Mouse (Mus musculus) kidney, postnatal 36 days (tissue): Measurements from ENCODE around the gene Tnp2.
A peak's percentile ranks its signal among the peaks of the same experiment; 100 is the strongest.

ENCODE experiments used
- DNase-seq, 2 experiments: peaks; one replicate each; pipeline ENCODE4 v3.0.0; 2021 to 2022; ENCODE audit warnings: mixed read lengths in 2 of 2

Tnp2 gene

DNA sequence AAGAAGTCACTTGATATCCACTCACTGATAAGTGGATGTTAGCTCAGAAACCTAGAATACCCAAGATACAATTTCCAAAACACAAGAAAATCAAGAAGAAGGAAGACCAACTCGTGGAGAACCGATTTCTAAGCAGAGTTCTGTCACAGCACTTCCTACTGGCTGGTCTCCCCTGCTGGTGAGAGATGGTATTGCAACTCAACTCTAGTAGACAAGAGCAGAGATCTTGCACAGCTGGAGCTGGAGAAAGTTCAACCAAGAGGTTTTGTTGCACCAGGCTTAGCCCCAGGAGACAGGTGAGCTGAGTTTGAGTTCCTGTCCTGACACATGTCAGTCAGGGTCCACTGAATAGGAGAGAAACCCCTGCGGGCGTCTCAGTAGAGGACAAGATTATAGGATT lies 21.3 kb downstream of the Tnp2 start:
- DNase-seq, result peak; percentile 83 to 91

GRCm38 (mm10) chr16:10764323-10764722 lies 24.1 kb downstream of the Tnp2 start:
- no peak for DNase-seq

DNA sequence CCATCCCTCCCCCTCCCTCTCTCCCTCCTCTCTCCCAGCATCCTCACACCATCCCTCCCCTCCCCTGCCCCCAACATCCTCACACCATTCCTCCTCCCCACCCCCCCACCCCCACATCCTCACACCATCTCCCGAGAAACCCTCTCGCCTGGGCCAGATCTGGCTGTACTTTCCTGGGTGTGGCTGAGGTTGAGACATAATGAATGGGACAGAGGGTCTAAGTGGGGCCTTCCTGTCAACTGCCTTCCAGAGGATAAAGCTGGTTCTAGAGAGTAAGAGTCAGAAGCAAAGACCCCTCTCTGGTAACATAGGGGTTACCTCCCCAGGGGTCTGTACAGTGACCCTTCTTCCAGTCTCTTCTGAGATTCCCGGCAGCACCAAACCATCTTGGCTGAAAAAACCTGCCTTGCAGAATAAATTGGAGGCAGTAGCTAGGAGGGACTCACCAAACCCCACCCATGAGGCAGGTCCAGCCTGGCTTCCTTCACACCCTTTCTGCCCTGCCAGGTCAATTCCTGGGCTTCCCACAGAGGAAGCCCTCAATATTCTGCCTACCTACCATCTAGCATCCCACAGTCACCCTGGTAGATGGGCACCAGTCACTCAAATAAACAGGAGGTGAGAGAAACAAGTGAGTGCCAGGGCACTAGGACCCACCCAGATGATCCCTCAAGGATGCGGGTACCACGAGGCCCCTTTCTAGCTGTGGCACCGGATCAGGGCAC lies 24.8 kb downstream of the Tnp2 start:
- no peak for DNase-seq

GRCm38 (mm10) chr16:10762569-10763180 lies 25.8 kb downstream of the Tnp2 start:
- no peak for DNase-seq

DNA sequence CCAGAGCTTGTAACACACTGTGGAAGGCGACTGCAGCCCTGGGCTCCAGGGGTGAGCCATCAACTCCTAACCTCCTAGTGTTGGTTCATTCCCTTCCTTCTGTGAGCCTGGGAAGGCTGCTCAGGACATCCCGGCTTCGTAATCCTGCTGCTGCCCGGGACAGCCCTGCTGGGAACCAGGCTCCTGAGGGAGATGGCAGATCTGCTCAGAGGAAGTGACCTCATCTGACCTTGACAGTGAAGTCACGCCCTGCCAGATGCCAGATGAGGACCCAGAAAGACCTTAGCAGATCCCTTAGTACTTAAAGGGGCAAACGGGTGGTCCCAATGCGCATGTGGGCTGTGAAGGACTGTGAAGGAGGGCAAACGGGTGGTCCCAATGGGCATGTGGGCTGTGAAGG lies 27.3 kb downstream of the Tnp2 start:
- DNase-seq, result peak; percentile 20 to 24

DNA sequence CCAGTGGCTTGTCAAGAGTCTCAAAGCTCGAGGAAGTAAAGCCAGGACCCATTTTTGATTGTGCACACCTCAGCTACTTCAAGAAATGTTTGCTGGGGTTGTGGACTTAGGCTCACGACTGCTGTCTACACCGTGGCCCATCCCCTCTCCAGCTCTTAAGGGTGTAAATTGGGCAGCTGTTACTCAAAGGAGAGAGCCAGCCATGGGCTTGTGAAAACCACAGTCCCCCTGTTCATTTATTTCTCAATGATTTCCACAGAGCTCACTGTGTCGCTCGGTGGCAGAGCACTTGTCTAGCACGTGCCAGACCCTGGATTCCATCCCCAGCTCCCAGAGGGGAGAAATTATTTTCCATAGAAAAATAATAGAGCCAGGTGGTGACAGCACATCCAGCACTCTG lies 32.3 kb downstream of the Tnp2 start:
- DNase-seq, result no peak

DNA sequence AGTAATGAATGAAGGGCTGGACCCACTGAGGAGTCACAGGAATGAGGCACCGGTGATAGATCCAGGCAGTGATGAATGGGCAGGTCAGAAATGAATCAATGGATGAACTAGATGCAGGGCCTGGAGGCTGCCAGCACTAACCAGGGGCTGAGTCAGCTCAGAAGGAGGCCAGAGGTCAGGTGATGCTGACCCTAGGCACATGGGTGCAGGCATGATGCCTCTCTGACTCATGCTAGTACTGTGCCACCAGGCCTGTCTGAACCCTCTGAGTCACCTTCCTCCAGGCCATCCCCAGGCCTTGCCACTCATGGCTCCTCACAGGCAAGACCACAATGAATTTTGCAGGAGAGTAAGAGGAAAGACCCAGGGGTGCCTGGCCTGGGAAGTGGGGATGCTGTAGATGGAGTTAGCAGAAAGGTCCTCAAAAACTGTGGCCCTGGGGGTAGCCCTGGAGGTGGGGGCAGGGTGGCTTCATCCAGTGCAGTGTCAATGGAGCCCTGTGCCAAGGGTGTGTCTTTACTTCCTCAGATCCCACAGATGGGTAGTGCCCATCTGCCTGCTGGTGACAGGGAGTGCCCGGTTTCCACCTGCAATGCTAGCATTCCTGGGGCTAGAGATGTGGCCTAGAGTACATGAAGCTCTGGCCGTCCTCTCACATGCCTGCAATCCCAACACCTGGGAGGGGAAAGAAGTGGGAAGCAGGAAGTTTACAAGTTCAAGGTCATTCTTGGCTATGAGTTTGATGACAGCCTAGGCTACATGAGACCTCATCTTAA lies 33.8 kb downstream of the Tnp2 start:
- no peak for DNase-seq

DNA sequence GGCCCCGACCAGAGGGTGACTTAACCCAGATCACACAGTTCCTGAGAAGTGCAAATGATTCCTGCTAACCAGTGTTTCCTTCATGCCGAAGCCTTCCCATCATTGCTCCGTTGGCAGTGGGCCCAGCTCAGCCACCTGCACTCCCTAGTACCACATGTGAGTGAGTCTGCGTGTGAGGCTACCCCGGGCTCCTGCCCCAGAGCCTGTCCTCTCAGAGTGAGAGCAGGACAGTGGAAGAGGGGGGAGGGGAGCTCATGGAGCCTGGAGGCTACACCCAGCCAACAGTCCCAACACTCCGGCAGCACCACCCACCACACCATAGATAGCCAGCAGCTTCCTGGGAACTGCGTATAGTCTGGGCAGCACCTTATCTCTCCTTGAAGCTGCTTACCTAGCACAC lies 38.6 kb downstream of the Tnp2 start:
- DNase-seq, result peak in 1 of 2 experiments; percentile 37

GRCm38 (mm10) chr16:10749226-10749625 lies 39.2 kb downstream of the Tnp2 start:
- DNase-seq, result no peak

DNA sequence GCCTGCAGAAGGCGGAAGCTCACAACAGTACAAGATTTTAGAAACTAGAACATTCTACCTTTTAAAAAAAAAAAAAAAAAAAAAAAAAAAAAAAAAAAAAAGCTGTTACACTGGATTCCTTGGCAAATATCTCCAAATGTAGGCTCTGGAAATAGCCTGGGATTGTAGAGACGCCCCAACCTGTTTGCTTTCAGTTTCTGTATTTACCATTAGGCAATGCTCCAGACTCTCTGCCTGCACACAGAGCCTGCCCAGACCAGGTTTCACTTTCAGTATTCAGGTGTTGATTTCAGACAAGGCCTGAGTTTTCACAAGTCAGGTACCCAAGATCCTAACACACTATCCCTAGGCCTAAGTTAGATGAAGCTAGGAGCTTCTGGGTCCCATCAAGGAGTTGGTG lies 47.4 kb downstream of the Tnp2 start:
- DNase-seq, result peak; percentile 23 to 64

DNA sequence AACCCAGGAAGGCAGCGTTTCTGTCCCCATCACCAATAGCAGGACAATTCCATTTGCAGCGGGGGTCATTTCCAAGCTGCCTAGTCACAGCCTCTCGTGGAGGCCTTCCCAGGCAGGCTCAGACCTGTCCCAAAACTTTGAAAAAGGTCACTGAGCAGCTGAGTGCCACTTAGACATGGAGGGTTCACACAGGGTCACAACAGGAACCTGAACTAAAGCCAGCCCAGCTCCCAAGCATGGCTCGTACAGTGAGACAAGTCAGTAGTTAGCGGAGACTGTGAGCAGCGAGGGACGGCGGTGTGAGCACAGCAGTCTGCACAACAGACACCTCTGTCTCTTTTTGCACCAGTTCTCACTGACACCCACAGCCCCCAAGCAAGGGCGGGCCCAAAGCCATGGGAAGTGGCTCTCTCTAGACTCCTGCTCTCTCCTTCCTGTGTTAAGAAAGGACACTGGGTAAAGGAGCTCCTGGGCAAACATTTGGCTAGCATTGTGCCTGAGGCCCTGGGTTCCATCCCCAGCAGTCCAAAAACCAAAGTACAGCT lies 48.5 kb downstream of the Tnp2 start:
- peak; percentile 26 to 52 for DNase-seq

DNA sequence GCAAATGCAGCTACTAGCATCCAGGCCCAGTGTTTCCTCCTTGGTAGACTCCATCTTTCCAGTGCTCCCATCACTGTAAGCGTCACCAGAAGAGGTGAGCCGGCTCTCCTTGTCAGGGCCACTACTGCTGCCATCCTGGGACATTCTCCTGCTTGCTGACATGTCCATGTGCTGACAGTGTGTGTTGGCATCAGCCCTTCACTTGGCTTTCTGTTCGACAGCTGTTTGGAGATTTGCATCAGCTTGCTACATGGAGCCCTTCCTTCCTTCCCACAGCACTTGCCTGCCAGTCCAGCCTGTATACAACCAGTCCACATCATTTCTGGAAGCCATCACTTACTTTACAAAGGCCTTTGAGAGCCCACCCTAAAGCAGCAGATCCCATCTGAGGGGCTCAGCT lies 49.6 kb downstream of the Tnp2 start:
- DNase-seq, result no peak
